ENCODE assay signal across 12 mouse cellular contexts in genomic region chr10:105523405-105524088, GRCm38 (mm10). TPM values are rescaled to one million over a fixed set of nuclear protein-coding genes. Genes with fewer than 3 reads are reported as not detected.
DNase-seq lines count a peak whose midpoint lies in the region; ATAC-seq lines count a peak whose summit lies in the region.
"Had no signal": no experiment of that assay in that cellular context is flagged by ENCODE, and none has a peak within 500 bp of the region (broad histone marks: within the 10 kb centered on the region; RNA-seq: fewer than 3 reads in every experiment).

No protein-coding gene starts in this region.

- H3K27me3 ChIP-seq in heart, embryonic 16.5 days (ENCODE audit: control insufficient read depth, insufficient read depth, low read length): no peaks in the 10 kb centered on the region
- no peaks in the 10 kb centered on the region for H3K27me3 ChIP-seq in midbrain, embryonic 14.5 days (ENCODE audit: control insufficient read depth, insufficient read depth, low read length)
- H3K27me3 ChIP-seq in midbrain, embryonic 10.5 days (ENCODE audit: low read depth, poor library complexity, severe bottlenecking): no peaks in the 10 kb centered on the region
- no peaks in the 10 kb centered on the region for H3K27me3 ChIP-seq in stomach, embryonic 14.5 days (ENCODE audit: control insufficient read depth, insufficient read depth, low read length)
- H3K27me3 ChIP-seq: midbrain, embryonic 12.5 days had no signal

- H3K4me2 ChIP-seq in heart, embryonic 16.5 days (ENCODE audit: low read depth, low read length): peak overlapping the region; percentile 39
- H3K4me2 ChIP-seq in midbrain, embryonic 14.5 days (ENCODE audit: low read length): no peak overlapping the region
- H3K4me2 ChIP-seq in stomach, embryonic 14.5 days (replicated peaks; ENCODE audit: low read depth, low read length): no peak overlapping the region
- H3K4me2 ChIP-seq: midbrain, embryonic 12.5 days had no signal

- 0 out of 2 replicates have a peak overlapping the region, but pooled peaks have one; percentile 6 for H3K9ac ChIP-seq in heart, embryonic 16.5 days (ENCODE audit: low read length)
- no peak overlapping the region for H3K9ac ChIP-seq in midbrain, embryonic 14.5 days (replicated peaks; ENCODE audit: low read length)
- no peak overlapping the region for H3K9ac ChIP-seq in stomach, embryonic 14.5 days (replicated peaks; ENCODE audit: low read depth, low read length)
- H3K9ac ChIP-seq: midbrain, embryonic 12.5 days had no signal

- ATAC-seq in heart, embryonic 16.5 days (replicated peaks; ENCODE audit: extremely low read depth, insufficient read depth, low FRiP score): peak; percentile 54; the same call in 1 of the 2 replicates
- no peak for ATAC-seq in midbrain, embryonic 14.5 days (ENCODE audit: low FRiP score, low TSS enrichment)
- peak; percentile 87 for ATAC-seq in hematopoietic stem cell, adult 5-6 weeks (replicated peaks in 1 of 2; ENCODE audit: insufficient read depth in 1 of 2, low FRiP score in 2 of 2, low TSS enrichment in 1 of 2, low read depth in 1 of 2, poor library complexity in 2 of 2, severe bottlenecking in 2 of 2)
- peak; percentile 77 for ATAC-seq in stomach, embryonic 14.5 days (ENCODE audit: insufficient number of reproducible peaks, insufficient read depth, low FRiP score, low read depth)

- no peak overlapping the region for H3K4me3 ChIP-seq in heart, embryonic 16.5 days (ENCODE audit: low read length)
- H3K4me3 ChIP-seq in midbrain, embryonic 14.5 days (replicated peaks; ENCODE audit: low read depth, low read length): no peak overlapping the region
- H3K4me3 ChIP-seq in midbrain, embryonic 10.5 days: no peak overlapping the region
- no peak overlapping the region for H3K4me3 ChIP-seq in stomach, embryonic 14.5 days (ENCODE audit: low read depth, low read length)
- H3K4me3 ChIP-seq: erythroblast, embryonic 14.5 days; midbrain, embryonic 12.5 days had no signal

- no peaks in the 10 kb centered on the region for H3K9me3 ChIP-seq in heart, embryonic 16.5 days (replicated peaks; ENCODE audit: control insufficient read depth, low read length)
- no peaks in the 10 kb centered on the region for H3K9me3 ChIP-seq in midbrain, embryonic 14.5 days (ENCODE audit: control insufficient read depth, low read length)
- H3K9me3 ChIP-seq in midbrain, embryonic 10.5 days (replicated peaks): no peaks in the 10 kb centered on the region
- no peaks in the 10 kb centered on the region for H3K9me3 ChIP-seq in stomach, embryonic 14.5 days (ENCODE audit: control insufficient read depth, low read depth, low read length)
- H3K9me3 ChIP-seq: midbrain, embryonic 12.5 days had no signal

- H3K36me3 ChIP-seq in heart, embryonic 16.5 days (ENCODE audit: control insufficient read depth, insufficient read depth): no peaks in the 10 kb centered on the region
- no peaks in the 10 kb centered on the region for H3K36me3 ChIP-seq in midbrain, embryonic 14.5 days (ENCODE audit: control insufficient read depth, insufficient read depth, low read length)
- no peaks in the 10 kb centered on the region for H3K36me3 ChIP-seq in midbrain, embryonic 10.5 days
- no peaks in the 10 kb centered on the region for H3K36me3 ChIP-seq in stomach, embryonic 14.5 days (ENCODE audit: control insufficient read depth, insufficient read depth, low read length)
- H3K36me3 ChIP-seq: midbrain, embryonic 12.5 days had no signal

- peak overlapping the region; percentile 43 for H3K27ac ChIP-seq in heart, embryonic 16.5 days (ENCODE audit: low read length)
- peak overlapping the region; percentile 38; the same call in 1 of the 2 replicates for H3K27ac ChIP-seq in midbrain, embryonic 14.5 days (replicated peaks; ENCODE audit: low read depth, low read length)
- H3K27ac ChIP-seq in midbrain, embryonic 10.5 days (replicated peaks): no peak overlapping the region
- H3K27ac ChIP-seq in stomach, embryonic 14.5 days (ENCODE audit: low read length): peak overlapping the region; percentile 66; the same call in 1 of the 2 replicates
- H3K27ac ChIP-seq: midbrain, embryonic 12.5 days had no signal

- 8% methylated on average over 8 of the region's 8 CpGs for WGBS in heart, embryonic 16.5 days
- WGBS in midbrain, embryonic 14.5 days: 50% methylated on average over 8 of the region's 8 CpGs
- WGBS in midbrain, embryonic 10.5 days: 80% methylated on average over 8 of the region's 8 CpGs
- WGBS in stomach, embryonic 14.5 days: 30% methylated on average over 8 of the region's 8 CpGs

- H3K4me1 ChIP-seq in heart, embryonic 16.5 days (ENCODE audit: control insufficient read depth, insufficient read depth, low read length): peaks cover 26% of the 10 kb centered on the region
- peaks cover 12% of the 10 kb centered on the region; the same call in 1 of the 2 replicates for H3K4me1 ChIP-seq in midbrain, embryonic 14.5 days (ENCODE audit: control insufficient read depth, insufficient read depth, low read length)
- peaks cover 51% of the 10 kb centered on the region for H3K4me1 ChIP-seq in midbrain, embryonic 10.5 days
- peaks cover 4% of the 10 kb centered on the region; the same call in 1 of the 2 replicates for H3K4me1 ChIP-seq in stomach, embryonic 14.5 days (ENCODE audit: control insufficient read depth, insufficient read depth, low read length)

- no peak for DNase-seq in heart, postnatal 14 days
- DNase-seq in midbrain, embryonic 14.5 days: no peak
- DNase-seq in midbrain, embryonic 10.5 days (ENCODE audit: low spot score): no peak
- DNase-seq in cerebellum, postnatal 4 days (ENCODE audit: low spot score in 2 of 2): no peak
- DNase-seq in frontal cortex, postnatal 25 days (ENCODE audit: low spot score in 2 of 2): no peak
- DNase-seq: right cerebral cortex, adult 18-20 months had no signal

- intact Hi-C loops in heart, postnatal 14 days (cut with DNase I): no loop called here

RNA-seq across cellular contexts. Expression of gene Tmtc2, which starts 50.7 kb away (rescaled TPM):
- 2.1 and 2.9 TPM in 2 replicates for polyA plus RNA-seq in heart, embryonic 16.5 days (2015; fragmentation: Nextera tagmentation; extraction: Ambion mirVana)
- total RNA-seq in heart, postnatal 14 days (2021): 1 to 10 TPM; 5.0 to 5.1 TPM
- polyA plus RNA-seq in midbrain, embryonic 14.5 days (2014; fragmentation: Nextera tagmentation; extraction: Ambion mirVana): 8.1 and 10.4 TPM in 2 replicates
- polyA plus RNA-seq in midbrain, embryonic 10.5 days (2016; fragmentation: Nextera tagmentation; extraction: Ambion mirVana): 8.8 and 9.9 TPM in 2 replicates
- total RNA-seq in hematopoietic stem cell, adult 5-6 weeks (2017): 3.5 and 4.1 TPM in 2 replicates
- polyA plus RNA-seq in stomach, embryonic 14.5 days (2014; fragmentation: Nextera tagmentation; extraction: Ambion mirVana): 16.4 and 17.0 TPM in 2 replicates
- total RNA-seq: MEL had no signal
